Mouse (Mus musculus) forebrain, embryonic 11.5 days (tissue): ENCODE results near the gene Eif4h. TPM values are rescaled to one million over a fixed set of nuclear protein-coding genes. Genes with fewer than 3 reads are reported as not detected.
A peak's percentile ranks its signal among the peaks of the same experiment; 100 is the strongest.

Experiments
- ATAC-seq: fragments of 200-750 bp; cut with Nextera tagmentation; replicated peaks from 2 replicates; pipeline ENCODE4 v1.8.0; 2017; ENCODE audit warnings: moderate TSS enrichment; ENCODE audit not compliant: low FRiP score
- DNase-seq: peaks from one replicate; pipeline ENCODE4 v3.0.0-alpha.2; 2017; ENCODE audit warnings: low spot score
- H3K27ac ChIP-seq: fragments of 300-500 bp; sonication (generic); 2 replicates; pipeline ENCODE4 v1.5.1; 2014; ENCODE audit warnings: low read depth, low read length
- H3K27me3 ChIP-seq: fragments of 300-500 bp; sonication (generic); 2 replicates; pipeline ENCODE4 v1.6.1; 2014; ENCODE audit warnings: mild to moderate bottlenecking, low read length, mixed read lengths; ENCODE audit not compliant: control insufficient read depth, insufficient read depth
- H3K36me3 ChIP-seq: fragments of 300-500 bp; sonication (generic); 2 replicates; pipeline ENCODE4 v1.6.1; 2014; ENCODE audit warnings: mild to moderate bottlenecking, low read length, moderate library complexity, mixed read lengths; ENCODE audit not compliant: control insufficient read depth, insufficient read depth
- H3K4me1 ChIP-seq: fragments of 300-500 bp; sonication (generic); replicated peaks from 2 replicates; pipeline ENCODE4 v1.6.1; 2014; ENCODE audit warnings: low read length, mixed read lengths; ENCODE audit not compliant: control insufficient read depth, insufficient read depth
- H3K4me2 ChIP-seq: fragments of 300-500 bp; sonication (generic); 2 replicates; pipeline ENCODE4 v1.6.1; 2014; ENCODE audit warnings: low read depth, mild to moderate bottlenecking, low read length, moderate library complexity, mixed read lengths; ENCODE audit not compliant: severe bottlenecking
- H3K4me3 ChIP-seq: fragments of 300-500 bp; sonication (generic); 2 replicates; pipeline ENCODE4 v1.5.1; 2014; ENCODE audit warnings: low read depth, low read length
- H3K9ac ChIP-seq: fragments of 300-500 bp; sonication (generic); 2 replicates; pipeline ENCODE4 v1.6.1; 2014; ENCODE audit warnings: low read length
- H3K9me3 ChIP-seq: fragments of 300-500 bp; sonication (generic); 2 replicates; pipeline ENCODE4 v1.6.1; 2016; ENCODE audit warnings: low read length, mixed read lengths; ENCODE audit not compliant: control insufficient read depth
- WGBS: fragments of 180-500 bp; shearing (Covaris S2); extraction: QIAGEN DNeasy Blood & Tissue Kit; methylation state at CpG from one replicate; pipeline ENCODE4 v1.1.7; 2014; 5-methylcytosine and 5-hydroxymethylcytosine counted together
- polyA plus RNA-seq: library from polyadenylated mRNA; unstranded; fragments of >200 nt; fragmentation: Nextera tagmentation; extraction: Ambion mirVana; gene quantifications from 2 replicates; pipeline ENCODE4 v1.2.1, GENCODE M21; 2014

The Eif4h gene
- polyA plus RNA-seq, 1 experiment from 2014 or later = 493 TPM

- H3K27me3 ChIP-seq = no peaks in the 10 kb centered on the region
- peaks cover 18% of the 10 kb centered on the region for H3K4me1 ChIP-seq
- no peaks in the 10 kb centered on the region for H3K36me3 ChIP-seq
- H3K4me3 ChIP-seq = no peak overlapping the region
- ATAC-seq (no peak), DNase-seq (no peak)
- 68% methylated on average over 8 of the region's 8 CpGs for WGBS
- H3K4me2 ChIP-seq = no peak overlapping the region
- no peak overlapping the region for H3K9ac ChIP-seq
- H3K27ac ChIP-seq = no peak overlapping the region
- H3K9me3 ChIP-seq = no peaks in the 10 kb centered on the region
Observed at GRCm38 (mm10) chr5:134678827-134679546, 39.7 kb upstream of the Eif4h start.

DNA sequence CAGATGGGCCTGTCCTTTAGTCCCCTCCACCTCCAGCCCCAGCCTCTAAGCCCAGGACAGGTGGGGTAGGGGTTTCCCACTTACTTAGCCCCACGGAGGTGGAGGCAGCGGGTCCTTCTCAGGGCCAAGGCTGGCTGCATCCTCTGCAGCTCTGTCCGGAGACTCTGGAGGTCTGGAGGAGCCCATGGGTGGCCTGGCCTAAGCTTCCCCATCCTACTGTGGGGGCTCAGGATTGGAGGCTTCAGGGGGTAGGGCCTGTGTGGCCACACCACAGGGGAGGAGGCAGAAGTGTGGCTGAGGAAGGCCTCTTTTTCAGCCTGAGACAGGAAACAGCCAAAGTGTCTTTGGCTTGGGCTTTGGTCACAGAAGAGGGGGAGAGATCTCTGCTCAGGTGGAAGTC lies 38.7 kb upstream of the Eif4h start:
- Histone ChIP-seq H3K4me3 (no peak overlapping the region), H3K4me1 (peaks cover 18% of the 10 kb centered on the region), H3K36me3 (no peaks in the 10 kb centered on the region), H3K4me2 (no peak overlapping the region), H3K27me3 (no peaks in the 10 kb centered on the region), H3K9ac (no peak overlapping the region), H3K27ac (no peak overlapping the region), H3K9me3 (no peaks in the 10 kb centered on the region)
- DNase-seq (no peak), ATAC-seq (no peak)
- WGBS = 68% methylated on average over 3 of the region's 3 CpGs

GRCm38 (mm10) chr5:134677491-134677890 lies 38.2 kb upstream of the Eif4h start:
- Histone ChIP-seq H3K9me3 (no peaks in the 10 kb centered on the region), H3K27me3 (no peaks in the 10 kb centered on the region), H3K36me3 (no peaks in the 10 kb centered on the region), H3K4me2 (no peak overlapping the region), H3K9ac (no peak overlapping the region), H3K27ac (no peak overlapping the region), H3K4me3 (no peak overlapping the region), H3K4me1 (peaks cover 18% of the 10 kb centered on the region)
- 88% methylated on average over 5 of the region's 5 CpGs for WGBS
- DNase-seq (no peak), ATAC-seq (no peak)

- H3K9ac ChIP-seq = peak overlapping the region; percentile 69
- DNase-seq = peak; percentile 87
- no peaks in the 10 kb centered on the region for H3K36me3 ChIP-seq
- no peaks in the 10 kb centered on the region for H3K27me3 ChIP-seq
- peak overlapping the region; percentile 24 for H3K4me3 ChIP-seq
- H3K9me3 ChIP-seq = no peaks in the 10 kb centered on the region
- H3K4me1 ChIP-seq = peaks cover 18% of the 10 kb centered on the region
- WGBS = 4% methylated on average over 14 of the region's 14 CpGs
- H3K4me2 ChIP-seq = peak overlapping the region; percentile 59
- H3K27ac ChIP-seq = peak overlapping the region; percentile 60
- peak; percentile 93 for ATAC-seq
Observed at GRCm38 (mm10) chr5:134675956-134676759, 36.9 kb upstream of the Eif4h start.

DNA sequence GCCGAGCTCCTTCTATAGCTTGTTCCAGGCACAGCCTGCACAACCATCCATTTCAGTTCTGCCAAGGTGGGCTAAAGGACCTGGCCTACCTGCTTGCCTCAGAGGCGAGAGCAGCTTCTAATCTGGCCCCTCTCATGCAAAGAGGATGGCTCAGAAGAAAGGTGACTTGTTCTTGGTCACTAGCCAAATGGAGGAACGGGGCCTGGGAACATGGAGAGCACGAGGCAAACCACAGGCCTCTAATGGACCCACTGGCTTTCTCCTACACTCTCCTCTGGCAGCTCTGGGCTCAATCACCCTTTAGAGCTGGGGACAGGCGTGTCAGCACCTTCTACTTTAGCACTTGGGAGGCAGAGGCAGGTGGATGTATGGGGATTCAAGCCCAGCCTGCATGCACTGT lies 35.7 kb upstream of the Eif4h start:
- Histone ChIP-seq H3K4me2 (no peak overlapping the region), H3K9ac (peak overlapping the region; percentile 69), H3K36me3 (no peaks in the 10 kb centered on the region; the same call in 1 of the 2 replicates), H3K4me1 (peaks cover 18% of the 10 kb centered on the region), H3K4me3 (no peak overlapping the region), H3K27ac (no peak overlapping the region), H3K9me3 (no peaks in the 10 kb centered on the region), H3K27me3 (no peaks in the 10 kb centered on the region)
- ATAC-seq (no peak), DNase-seq (no peak)
- 77% methylated on average over 5 of the region's 5 CpGs for WGBS

DNA sequence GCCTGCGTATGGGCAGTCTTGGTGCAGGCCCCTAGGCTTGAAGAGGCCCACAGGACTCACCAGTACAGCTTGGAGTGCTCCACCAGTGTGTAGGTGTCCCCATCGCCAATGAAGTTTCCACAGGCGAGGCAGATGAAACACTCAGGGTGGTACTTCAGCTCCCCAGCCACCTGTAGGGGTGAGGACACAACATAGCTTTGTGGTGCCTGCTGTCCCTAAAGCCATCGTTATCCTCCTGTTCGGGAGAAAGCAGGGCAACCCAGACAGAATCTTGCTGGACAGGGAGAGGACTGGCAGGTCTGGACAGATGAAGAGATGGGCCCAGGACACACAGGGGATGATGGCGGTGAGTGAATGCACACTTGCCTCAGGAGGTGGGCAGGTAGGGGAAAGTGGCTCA lies 33.3 kb upstream of the Eif4h start:
- Histone ChIP-seq H3K9me3 (no peaks in the 10 kb centered on the region), H3K27ac (no peak overlapping the region), H3K4me1 (peaks cover 18% of the 10 kb centered on the region), H3K9ac (no peak overlapping the region), H3K4me3 (no peak overlapping the region), H3K27me3 (no peaks in the 10 kb centered on the region), H3K36me3 (no peaks in the 10 kb centered on the region; the same call in 1 of the 2 replicates), H3K4me2 (no peak overlapping the region)
- no peak for ATAC-seq
- 95% methylated on average over 6 of the region's 6 CpGs for WGBS
- DNase-seq = no peak

DNA sequence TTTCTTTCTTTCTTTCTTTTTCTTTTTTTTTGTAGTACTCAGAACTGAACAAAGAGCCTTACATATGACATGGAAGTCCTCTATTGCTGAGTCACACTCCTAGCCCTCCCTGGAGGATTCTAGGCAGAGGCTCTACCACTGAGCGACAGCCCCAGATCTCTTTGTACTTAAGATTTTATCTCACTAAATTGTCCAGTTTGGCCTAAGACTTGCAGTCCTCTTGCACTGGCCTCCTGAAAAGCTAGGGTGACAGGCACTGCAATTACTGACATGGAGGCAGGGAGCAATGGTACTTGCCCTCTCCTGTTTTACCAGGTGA lies 32.9 kb upstream of the Eif4h start:
- Histone ChIP-seq H3K27ac (no peak overlapping the region), H3K4me3 (no peak overlapping the region), H3K4me1 (peaks cover 16% of the 10 kb centered on the region), H3K27me3 (no peaks in the 10 kb centered on the region), H3K9me3 (no peaks in the 10 kb centered on the region), H3K9ac (no peak overlapping the region), H3K36me3 (no peaks in the 10 kb centered on the region; the same call in 1 of the 2 replicates), H3K4me2 (no peak overlapping the region)
- 86% methylated on average over 1 of the region's 1 CpGs for WGBS
- ATAC-seq (no peak), DNase-seq (no peak)

- ATAC-seq = no peak
- Histone ChIP-seq H3K4me3 (no peak overlapping the region), H3K4me2 (no peak overlapping the region), H3K27ac (no peak overlapping the region), H3K4me1 (peaks cover 14% of the 10 kb centered on the region), H3K36me3 (no peaks in the 10 kb centered on the region; the same call in 1 of the 2 replicates), H3K9me3 (no peaks in the 10 kb centered on the region), H3K27me3 (no peaks in the 10 kb centered on the region), H3K9ac (no peak overlapping the region)
- DNase-seq = no peak
- whole genome bisulfite sequencing = 72% methylated on average over 17 of the region's 17 CpGs
Observed at GRCm38 (mm10) chr5:134671335-134672197, 32.3 kb upstream of the Eif4h start.
